Mouse (Mus musculus) c-Kit-negative CD71-positive TER-119-positive erythroid progenitor cells, embryonic 14.5 days (primary cell): ENCODE data around the gene Tnfrsf25.

ENCODE experiments used
- DNase-seq: peaks from one replicate; pipeline ENCODE4 v3.0.0-alpha.2; 2013; ENCODE audit warnings: low read depth, low spot score

The Tnfrsf25 gene

DNA sequence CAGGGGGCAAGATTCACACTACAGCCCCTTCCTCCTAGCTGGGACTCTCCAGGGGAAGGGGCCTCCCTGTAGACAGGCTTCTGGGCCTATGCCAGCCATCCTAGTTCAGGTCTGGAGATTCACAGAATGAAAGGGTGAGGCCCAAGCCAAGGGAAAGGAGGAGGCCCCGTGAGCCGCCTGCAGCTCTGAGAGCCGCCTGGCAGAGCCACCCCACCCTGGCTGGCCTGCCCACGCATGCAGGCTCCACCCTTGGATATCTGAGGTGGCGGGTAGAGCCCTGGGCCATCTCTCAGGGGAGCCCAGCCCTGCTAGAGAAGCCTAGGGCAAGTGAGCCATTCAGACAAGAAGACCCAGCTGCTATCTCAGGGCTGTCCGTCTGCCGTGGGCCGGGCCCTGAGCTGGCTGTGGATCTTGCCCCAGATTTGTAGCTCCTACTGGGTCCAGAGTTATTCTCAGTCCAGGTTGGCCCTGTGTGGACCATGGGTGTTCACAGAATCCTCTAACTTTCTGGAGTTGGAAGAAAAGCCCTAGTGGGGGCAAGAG is 22.9 kb upstream of the Tnfrsf25 start:
- DNase-seq = peak; percentile 76

GRCm38 (mm10) chr4:152094233-152094632 is 21.5 kb upstream of the Tnfrsf25 start:
- DNase-seq = no peak

DNA sequence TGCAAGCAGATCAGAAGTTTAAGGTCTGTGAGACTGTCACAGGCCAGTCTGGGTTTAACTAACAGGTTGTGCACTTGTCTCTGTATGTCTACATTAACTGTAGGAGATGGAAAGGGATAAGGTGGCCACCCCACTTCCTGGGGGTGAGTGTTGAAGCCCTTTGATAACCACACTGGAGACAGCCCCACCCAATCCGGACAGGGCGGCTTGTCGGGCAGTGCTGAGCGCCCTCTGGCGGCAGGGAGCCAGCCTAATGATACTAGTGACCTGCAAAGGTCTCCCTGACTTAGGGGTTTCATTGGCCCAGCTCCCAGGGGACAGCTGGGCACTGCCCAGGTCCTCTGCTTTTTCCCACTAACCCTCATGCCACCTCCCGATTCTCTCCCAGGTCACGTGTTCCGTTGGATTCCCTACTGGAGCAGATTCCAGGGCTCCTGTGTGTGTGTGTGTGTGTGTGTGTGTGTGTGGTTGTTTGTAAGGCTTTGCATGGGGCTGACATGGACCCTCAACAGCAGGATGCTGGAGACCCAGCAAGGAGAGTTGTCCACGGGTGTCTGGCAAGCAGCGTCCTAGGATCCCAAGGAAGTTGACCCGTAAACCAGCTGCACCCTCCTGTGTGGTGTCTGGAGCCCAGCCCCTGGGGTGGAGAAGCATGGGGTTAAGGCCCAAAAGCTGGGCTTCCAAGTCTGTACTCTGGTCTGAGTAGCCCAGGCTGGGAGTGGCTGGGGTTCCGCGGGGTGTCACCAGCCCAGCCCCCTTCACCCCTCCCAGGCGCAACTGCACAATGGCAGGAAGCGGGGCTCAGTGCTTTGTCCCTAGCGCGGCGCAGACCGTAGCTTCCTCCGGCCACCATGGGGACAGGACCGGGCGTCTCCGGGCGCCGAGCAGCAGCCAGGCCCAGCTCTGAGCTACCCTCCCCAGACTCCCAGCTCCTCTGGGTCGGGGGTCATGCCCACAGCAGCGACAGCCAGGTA is 19.5 kb upstream of the Tnfrsf25 start:
- DNase-seq = peak; percentile 80

DNA sequence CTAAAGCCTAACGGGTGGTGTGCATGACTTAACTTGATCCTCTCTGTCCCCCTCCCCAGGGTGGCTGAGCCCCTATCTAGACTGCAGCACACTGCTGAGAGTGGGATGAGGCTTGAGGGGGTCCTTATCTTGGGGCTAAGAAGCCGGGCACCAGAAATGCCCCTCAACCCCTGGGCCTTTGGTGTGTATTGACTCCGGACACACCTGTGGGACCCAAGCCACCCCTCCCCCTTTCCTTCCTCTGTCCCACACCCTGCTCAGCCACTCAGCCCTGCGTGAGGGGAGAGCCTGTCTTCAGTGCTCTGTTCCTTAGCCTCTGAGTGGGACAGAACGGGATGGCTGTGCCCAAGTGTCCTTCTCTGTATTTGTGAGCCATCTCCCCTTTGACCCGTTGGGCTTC is 18.8 kb upstream of the Tnfrsf25 start:
- DNase-seq = no peak

DNA sequence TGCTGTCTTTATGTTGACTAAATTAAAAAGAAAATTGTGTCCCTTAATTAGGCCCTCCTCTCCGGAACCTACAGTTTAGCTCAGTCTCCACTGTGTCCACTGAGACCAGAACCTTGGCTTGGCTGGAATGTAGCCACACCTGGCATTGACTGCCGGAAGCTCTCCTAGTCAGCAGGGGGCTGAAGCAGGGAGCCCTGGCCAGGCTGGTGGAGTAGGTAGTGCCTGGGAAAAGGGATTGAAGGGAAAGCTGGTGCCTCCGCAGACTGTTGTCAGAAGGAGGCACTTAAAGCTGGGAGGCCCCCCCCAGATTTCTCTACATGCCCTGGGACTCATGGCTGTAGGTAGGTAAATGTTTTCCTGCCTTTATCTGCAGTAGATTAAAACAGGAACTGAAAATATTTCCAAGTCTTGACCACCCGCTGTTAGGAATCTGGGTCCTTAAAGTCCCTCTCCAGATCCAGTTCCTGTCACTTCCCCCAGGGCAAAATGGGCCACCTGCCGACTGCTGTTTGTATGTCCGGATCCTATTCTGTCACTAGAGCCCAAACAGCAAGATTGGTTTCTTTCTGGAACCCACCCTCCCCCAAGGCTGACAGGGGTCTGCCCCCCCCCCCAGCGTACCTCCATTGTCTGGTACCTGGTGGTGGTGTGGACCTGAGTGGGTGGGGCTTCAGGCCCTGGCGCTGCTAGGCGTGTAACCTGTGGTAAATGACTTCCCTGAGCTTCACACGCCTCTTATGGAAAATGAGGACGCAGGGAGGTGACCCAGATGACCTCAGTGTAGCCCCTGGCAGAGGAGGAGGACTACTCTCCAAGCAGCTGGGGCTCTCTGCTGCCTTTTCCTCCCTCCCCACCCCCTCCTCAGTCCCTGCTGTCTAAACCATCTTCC is 17.6 kb upstream of the Tnfrsf25 start:
- DNase-seq = no peak

DNA sequence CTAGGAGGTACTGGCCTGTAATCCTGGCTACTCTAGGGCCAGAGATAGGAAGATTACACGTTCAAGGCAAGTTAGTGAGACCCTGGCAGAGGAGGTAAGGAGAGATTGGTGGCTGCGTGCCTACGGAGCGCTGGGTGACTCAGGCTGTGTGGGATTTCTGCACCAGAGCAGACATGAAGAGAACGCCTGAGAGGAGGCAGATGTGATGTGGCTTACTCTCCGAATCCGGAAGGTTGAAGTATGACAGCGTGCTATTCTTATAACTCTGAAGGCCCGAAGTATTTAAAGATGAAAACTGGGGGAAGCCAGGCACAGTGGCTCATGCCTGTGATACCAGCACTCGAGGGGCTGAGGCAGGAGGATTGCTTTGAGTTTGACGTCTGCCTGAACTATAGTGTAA is 15.2 kb upstream of the Tnfrsf25 start:
- no peak for DNase-seq

DNA sequence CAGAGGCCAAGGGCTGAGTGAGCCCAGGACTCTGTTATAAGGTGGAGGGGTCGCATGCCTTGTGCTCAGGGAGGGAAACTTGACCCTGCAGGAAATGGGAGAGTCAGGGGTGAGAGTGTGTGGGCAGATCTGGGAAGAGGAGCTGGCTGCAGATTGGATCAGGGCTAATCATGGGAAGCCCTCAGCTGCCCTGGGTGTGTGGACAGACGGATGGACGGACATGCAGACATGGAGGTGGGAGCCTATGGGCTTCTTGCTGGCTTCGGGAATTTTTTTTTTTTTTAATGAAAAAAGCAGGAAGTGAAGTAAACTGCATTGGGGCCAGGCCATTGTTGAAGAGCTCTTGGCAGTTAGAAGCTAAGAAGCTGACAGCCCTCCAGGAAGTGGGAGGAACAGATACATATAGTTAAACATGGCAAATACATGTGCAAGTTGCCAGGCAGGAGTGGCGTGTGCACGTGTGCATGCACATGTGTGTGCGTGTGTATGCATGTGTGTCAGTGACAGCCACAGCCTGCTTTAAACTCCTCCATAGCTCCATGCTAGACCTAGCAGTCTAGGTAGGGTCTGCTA is 14.6 kb upstream of the Tnfrsf25 start:
- no peak for DNase-seq

- DNase-seq = no peak
These were observed 13.8 kb upstream of the Tnfrsf25 start for GRCm38 (mm10) chr4:152101921-152102320.

GRCm38 (mm10) chr4:152103025-152103424 is 12.7 kb upstream of the Tnfrsf25 start:
- peak; percentile 54 for DNase-seq

DNA sequence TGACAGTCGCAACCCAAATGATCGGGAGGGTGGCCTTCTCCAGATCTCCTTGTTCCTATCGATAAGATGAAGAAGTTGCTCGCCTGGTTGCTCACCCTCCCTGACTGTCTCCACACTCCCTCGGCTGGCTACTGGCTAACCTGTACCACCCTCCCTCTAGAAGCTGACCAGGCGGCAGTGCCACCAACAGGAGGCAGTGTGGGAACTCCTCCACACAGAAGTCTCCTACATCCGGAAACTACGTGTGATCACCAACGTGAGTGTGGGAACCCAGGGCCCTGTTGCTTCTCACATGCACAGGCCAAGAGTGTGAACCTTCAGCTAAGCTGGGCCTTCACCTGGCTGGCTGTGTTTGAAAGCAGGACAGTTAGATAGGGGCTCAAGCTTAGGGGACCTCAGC is 9.0 kb upstream of the Tnfrsf25 start:
- no peak for DNase-seq

- no peak for DNase-seq
These were observed 8.2 kb upstream of the Tnfrsf25 start for GRCm38 (mm10) chr4:152107493-152107892.

GRCm38 (mm10) chr4:152107971-152108509 is 7.7 kb upstream of the Tnfrsf25 start:
- DNase-seq = peak; percentile 81

DNA sequence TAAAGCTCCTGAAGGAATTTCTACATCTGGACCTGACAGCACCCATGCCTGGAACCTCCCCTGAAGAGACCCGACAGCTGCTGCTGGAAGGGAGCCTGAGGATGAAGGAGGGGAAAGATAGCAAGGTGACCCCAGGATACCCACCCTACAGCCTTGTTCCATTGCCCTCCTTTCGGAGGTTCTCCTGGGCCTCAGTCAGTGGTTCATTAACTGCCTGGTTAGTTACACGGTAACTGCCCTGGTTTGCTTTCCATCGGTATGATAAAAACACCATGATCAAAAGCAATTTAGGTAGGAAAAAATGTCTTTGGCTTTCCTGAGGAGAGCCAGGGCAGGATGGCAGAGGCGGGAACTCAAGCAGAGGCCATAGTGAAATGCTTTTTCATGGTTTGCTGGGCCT is 7.1 kb upstream of the Tnfrsf25 start:
- no peak for DNase-seq

DNA sequence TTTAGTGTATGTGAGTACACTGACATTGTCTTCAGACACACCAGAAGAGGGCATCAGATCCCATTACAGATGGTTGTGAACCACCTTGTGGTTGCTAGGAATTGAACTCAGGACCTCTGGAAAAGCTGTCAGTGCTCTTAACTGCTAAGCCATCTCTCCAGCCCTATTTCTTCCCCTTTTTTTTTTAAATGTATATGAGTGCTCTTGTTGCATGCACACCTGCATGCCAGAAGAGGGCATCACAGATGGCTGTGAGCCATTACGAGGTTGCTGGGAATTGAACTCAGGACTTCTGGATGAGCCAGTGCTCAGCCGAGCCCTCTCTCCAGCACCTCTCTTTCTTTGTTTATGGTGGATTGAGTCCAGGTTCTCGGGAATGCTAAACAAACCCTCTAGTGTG is 6.2 kb upstream of the Tnfrsf25 start:
- no peak for DNase-seq

DNA sequence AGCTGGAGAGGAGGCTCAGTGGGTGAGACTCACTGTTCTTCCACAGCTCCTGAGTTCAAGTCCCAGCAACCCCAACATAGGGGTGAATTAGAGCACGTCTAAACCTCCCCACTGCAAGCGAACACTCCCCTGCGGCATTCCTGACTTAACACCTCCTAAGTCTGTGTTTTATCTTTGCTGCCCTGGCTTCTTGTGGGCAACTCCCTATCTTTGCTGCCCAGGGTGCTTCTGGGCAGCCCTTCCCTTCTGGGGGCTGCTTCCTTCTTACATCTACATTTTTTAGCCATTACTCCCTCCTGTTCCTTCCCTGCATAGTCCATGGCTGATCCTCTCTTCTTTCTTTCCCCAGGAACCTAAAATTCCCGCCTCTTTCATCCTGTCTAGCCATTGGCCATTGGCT is 5.0 kb upstream of the Tnfrsf25 start:
- DNase-seq = peak; percentile 54

DNA sequence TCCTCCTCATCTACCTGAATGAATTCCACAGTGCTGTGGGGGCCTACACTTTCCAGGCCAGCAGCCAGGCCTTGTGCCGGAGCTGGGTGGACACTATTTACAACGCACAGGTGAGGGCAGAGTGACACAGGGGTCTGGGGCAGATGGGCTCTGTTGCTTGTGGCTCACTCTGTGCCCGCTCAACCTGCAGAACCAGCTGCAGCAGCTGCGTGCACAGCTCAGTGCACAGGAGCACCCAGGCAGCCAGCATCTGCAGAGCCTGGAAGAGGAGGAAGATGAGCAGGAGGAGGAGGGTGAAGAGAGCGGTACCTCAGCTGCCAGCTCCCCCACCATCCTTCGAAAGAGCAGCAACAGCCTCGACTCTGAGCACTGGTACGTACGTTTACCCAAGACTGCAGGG is 3.4 kb upstream of the Tnfrsf25 start:
- DNase-seq = no peak

DNA sequence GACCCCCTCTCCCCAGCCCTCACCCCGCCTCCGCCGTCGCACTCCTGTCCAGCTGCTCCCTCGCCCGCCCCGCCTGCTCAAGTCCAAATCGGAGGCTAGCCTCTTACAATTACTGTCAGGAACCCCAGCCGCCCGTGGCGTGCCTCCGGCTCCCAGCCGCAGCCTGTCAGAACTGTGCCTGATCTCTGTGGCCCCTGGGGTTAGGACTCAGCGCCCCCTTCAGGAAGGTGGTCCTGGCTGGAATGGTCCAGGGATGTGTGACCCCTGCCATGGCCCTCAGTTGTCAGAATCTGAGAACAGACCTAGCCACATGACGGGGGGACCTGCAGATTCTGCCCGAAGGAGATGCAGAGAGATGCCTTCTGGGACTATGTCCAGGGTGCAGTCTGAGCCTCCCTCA is 1.7 kb upstream of the Tnfrsf25 start:
- DNase-seq = no peak

- DNase-seq = no peak
These were observed 1.8 kb downstream of the Tnfrsf25 start for GRCm38 (mm10) chr4:152117538-152117937.

- no peak for DNase-seq
These were observed 3.9 kb downstream of the Tnfrsf25 start for GRCm38 (mm10) chr4:152119396-152120292.
